Mouse (Mus musculus) CH12.LX (cell line): ENCODE measurements around the gene Gpat2.

Experiments
- CTCF ChIP-seq, 2 experiments: IDR thresholded peaks in 1 of 2; conservative IDR thresholded peaks in 1 of 2; 2 replicates each; pipeline ENCODE4 v1.5.1; 2011 to 2012; ENCODE audit warnings: low read depth in 2 of 2, low read length in 2 of 2, improper control_type of control experiment in 1 of 2, inconsistent platforms in 1 of 2, mild to moderate bottlenecking in 1 of 2, moderate library complexity in 1 of 2
- ELF1 ChIP-seq: IDR thresholded peaks from 2 replicates; pipeline ENCODE4 v1.6.1; 2014; ENCODE audit warnings: low read depth, mild to moderate bottlenecking, inconsistent platforms, low read length, improper control_type of control experiment
- HCFC1 ChIP-seq: IDR thresholded peaks from 2 replicates; pipeline ENCODE4 v1.6.1; 2012; ENCODE audit warnings: low read depth, mild to moderate bottlenecking, inconsistent platforms, low read length, improper control_type of control experiment
- POLR2A ChIP-seq: IDR thresholded peaks from 2 replicates; pipeline ENCODE4 v1.6.1; 2011; ENCODE audit warnings: low read depth, mild to moderate bottlenecking, improper control_type of control experiment, low read length
- TCF12 ChIP-seq: IDR thresholded peaks from 2 replicates; pipeline ENCODE4 v1.6.1; 2014; ENCODE audit warnings: low read depth, mild to moderate bottlenecking, inconsistent platforms, low read length, improper control_type of control experiment
- ZMIZ1 ChIP-seq: IDR thresholded peaks from 2 replicates; pipeline ENCODE4 v1.6.1; 2012; ENCODE audit warnings: low read depth, mild to moderate bottlenecking, inconsistent platforms, low read length, improper control_type of control experiment

DNA sequence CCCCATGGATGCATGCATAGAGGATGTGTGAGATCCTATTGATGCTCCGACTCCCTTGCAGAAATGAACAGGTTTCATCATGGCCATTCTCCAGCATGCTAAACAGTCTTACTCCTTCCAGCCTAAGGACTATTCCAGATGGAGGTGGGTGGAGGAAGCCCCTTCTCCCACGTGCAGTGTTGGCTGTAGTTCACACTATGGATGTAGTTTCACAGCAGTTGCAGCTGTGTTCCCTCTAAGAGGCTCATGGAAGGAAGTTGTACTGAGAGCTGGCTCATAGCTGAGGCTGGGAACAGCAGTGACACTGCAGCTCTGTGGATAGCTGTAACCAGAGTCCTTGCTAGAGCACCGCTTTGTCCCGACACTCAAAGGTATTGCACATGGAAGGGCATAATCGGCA is 12.7 kb downstream of the Gpat2 start:
- no peak for TF ChIP-seq CTCF (conservative IDR thresholded peaks at IDR 0.05 in 1 of 2, IDR thresholded peaks at IDR 0.05 in 1 of 2; ENCODE audit: low read depth in 2 of 2, low read length in 2 of 2)
- no peak for TF ChIP-seq POLR2A
- no peak for TF ChIP-seq ZMIZ1
- TF ChIP-seq TCF12, result no peak
- TF ChIP-seq ELF1, result no peak
- no peak for TF ChIP-seq HCFC1
